19 mouse cellular contexts compared by ENCODE assay signal in the genomic region with DNA sequence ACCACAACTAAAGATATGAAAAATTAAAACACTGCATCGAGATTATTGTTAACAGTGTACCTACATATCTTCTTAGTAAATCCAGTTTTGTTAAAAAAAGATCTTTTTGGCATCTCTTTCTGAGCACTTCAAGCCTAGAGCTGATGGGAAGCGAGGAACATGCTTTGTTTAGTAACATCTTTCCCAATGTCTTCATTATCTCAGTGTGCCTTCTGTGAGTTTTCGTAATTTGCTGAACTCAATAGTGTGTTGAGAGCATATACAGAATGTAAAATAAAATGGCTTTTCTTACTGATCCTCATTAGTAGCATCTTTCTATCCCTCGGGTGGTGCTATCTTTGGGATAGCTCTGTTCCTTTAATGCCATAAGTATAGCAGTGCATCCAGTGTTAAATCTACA. TPM values are rescaled to one million over a fixed set of nuclear protein-coding genes. Genes with fewer than 3 reads are reported as not detected.
"Had no signal": no experiment of that assay in that cellular context is flagged by ENCODE, and none has a peak within 500 bp of the region (broad histone marks: within the 10 kb centered on the region; RNA-seq: fewer than 3 reads in every experiment).

No protein-coding gene starts in this region.

- ATAC-seq: hindbrain, embryonic 16.5 days; inflammation-experienced regulatory T-cells, adult 6 months; intestine, embryonic 15.5 days; intestine, postnatal 0 days; liver, postnatal 0 days had no signal

- DNase-seq: gastrocnemius, postnatal 14 days; gastrocnemius, postnatal 36 days; heart, adult 11 months; heart, adult 2 months; heart, postnatal 14 days; heart, postnatal 36 days; kidney, adult 18-20 months; kidney, adult 8-10 months; kidney, postnatal 10 days; kidney, postnatal 25 days; kidney, postnatal 4 days; liver; liver, embryonic 13.5 days; liver, postnatal 0 days had no signal

RNA-seq across cellular contexts. Expression of a gene that starts 18.9 kb away (rescaled TPM):
- total RNA-seq: heart, postnatal 36 days had no signal
- polyA plus RNA-seq: heart, postnatal 0 days; liver, postnatal 0 days had no signal
